Mouse (Mus musculus) T-helper 17 cell (primary cell): ENCODE measurements around the gene Dpy19l1.

Experiments used
- in situ Hi-C, 2 experiments: fragments of 300-600 bp; cut with MboI, MseI; formaldehyde crosslinking; loops; 1 replicate in 1 of 2; 2 replicates in 1 of 2; pipeline ENCODE4 v1.15.1; 2025; ENCODE audit warnings: high pct_unique_total_duplicates in 2 of 2

The Dpy19l1 gene

DNA sequence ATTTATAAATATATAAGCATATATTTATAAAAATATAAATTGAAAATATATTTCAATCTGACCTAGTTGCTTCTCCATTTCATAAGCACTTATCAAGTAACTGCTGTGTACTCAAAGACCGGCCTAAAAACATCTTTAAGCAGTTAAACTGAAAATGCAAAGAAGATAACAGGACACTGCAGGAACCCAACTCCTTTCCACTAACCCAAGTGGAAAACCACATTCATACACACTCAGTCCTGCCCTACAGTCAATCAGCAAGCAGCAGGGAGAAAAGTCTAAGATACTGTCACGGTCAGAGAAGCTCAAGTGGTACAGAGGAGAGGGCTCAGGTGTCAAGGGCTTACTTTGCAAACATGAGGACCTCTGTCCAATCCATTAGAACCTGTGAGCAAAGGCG is 30.4 kb downstream of the Dpy19l1 start:
- in situ Hi-C loops: no loop called here

- in situ Hi-C loops: no loop called here
Measured at GRCm38 (mm10) chr9:24470166-24470565, 32.8 kb downstream of the Dpy19l1 start.

- in situ Hi-C loops: no loop called here
Measured at GRCm38 (mm10) chr9:24467186-24467585, 35.8 kb downstream of the Dpy19l1 start.

- in situ Hi-C loops: no loop called here
Measured at GRCm38 (mm10) chr9:24466649-24467048, 36.3 kb downstream of the Dpy19l1 start.

DNA sequence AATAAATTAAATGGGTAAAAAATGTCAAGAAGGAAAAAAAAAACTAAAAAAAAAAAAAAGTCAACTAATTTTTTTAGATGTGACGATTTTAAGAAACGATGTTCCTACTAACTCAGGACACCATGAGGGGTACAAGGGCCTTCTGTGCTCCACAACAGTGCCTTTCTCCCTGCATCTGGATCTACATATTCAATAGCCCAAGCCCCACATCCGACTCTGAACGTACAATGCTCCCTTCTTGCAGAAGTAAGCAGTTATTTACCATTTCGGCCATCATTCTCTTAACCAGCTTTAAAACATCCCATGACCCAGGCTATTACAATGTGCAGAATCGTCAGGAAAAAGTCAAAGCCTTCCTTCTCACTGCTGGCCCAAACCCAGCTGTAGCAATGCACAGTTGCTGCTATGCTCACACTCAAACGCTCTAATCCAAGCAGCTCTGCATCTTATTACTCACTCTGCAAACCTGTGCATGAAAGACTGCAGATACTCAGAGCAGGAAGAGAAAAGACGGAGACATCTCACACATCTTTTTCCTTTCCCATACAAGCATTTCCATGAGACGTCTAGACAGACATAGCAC is 41.5 kb downstream of the Dpy19l1 start:
- in situ Hi-C loops: no loop called here

DNA sequence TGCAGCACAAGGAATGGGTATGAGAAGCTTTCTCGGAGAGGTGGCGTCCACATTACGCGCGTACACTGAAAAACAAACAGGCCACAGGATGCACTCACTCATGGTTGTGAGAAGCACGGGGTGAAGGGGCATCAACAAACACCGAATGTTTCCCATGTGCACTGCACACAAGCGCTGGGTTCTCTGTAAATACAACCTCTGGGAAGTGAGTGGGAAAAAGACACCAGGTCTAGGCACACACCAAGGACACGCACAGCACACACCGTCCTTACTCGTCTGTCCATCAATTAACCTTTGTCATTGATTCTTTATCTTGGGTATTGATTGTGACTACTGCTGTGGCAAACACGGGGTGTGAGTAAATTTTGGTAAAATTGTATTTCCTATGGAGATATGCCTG is 49.1 kb downstream of the Dpy19l1 start:
- in situ Hi-C loops: loop anchor here in 1 of 2 experiments (5.0 kb wide), 1 partner anchor 58 kb away; no protein-coding TSS in a partner anchor

GRCm38 (mm10) chr9:24450976-24451375 is 52.0 kb downstream of the Dpy19l1 start:
- in situ Hi-C loops: loop anchor here in 1 of 2 experiments (5.0 kb wide), 1 partner anchor 61 kb away; no protein-coding TSS in a partner anchor

GRCm38 (mm10) chr9:24450524-24450923 is 52.4 kb downstream of the Dpy19l1 start:
- in situ Hi-C loops: loop anchor here in 1 of 2 experiments (5.0 kb wide), 1 partner anchor 62 kb away; no protein-coding TSS in a partner anchor

DNA sequence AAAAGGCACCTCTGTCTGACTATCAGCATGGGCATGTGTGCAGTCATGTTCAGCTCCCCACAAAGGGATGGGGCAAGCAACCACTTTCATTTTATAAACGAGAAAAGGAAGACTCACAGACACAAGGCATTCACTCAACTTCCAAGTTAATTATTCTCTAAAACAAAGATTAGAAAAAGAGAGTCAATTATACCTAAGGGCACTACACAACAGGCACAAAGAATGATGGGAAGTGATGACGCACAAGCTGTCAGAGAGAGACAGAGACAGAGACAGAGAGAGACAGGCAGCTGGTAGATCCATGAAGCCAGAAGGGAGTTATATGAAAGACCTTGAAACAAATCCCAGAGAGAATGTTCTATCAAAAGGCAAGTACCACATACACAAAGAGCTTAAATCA is 68.0 kb downstream of the Dpy19l1 start:
- in situ Hi-C loops: no loop called here

DNA sequence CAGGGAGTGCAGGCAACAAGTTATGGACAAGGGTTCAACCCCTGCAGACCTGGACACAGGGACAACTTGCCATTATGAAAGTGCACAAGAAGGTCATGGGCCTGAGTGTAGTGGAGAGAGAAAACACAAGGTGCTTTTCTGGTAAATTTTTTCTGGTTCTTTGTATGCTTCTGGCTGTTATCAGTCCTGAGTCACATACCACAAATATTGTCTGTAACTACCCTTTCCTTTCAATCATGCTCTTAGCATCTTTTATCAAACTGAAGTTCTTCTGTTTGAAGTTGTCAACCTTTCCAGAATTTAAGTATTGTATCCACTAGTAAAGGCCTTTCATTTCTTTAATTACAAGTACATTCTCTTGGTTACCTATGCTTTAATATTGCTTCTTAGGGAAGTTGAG is 73.2 kb downstream of the Dpy19l1 start:
- in situ Hi-C loops: no loop called here

GRCm38 (mm10) chr9:24425679-24426078 is 77.3 kb downstream of the Dpy19l1 start:
- in situ Hi-C loops: no loop called here

GRCm38 (mm10) chr9:24423241-24423640 is 79.7 kb downstream of the Dpy19l1 start:
- in situ Hi-C loops: no loop called here

DNA sequence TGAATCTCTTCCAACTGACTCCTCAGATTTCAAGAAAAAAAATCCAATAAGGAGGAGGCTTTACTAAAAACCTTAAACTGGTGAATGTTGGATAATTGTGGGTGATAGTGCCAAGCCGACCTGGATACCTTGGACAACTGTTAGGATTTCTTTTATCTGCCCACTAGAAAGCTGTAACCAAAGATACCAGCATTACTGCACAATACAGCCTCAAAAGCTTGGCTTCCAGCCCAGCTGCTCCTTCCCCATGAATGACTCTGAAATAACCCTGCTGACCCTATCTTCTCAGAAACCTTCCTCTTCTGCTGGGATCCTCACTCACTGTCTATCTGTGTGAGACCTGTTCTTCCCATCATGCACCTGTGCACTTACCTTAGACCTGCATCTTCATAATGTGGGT is 81.1 kb downstream of the Dpy19l1 start:
- in situ Hi-C loops: no loop called here

DNA sequence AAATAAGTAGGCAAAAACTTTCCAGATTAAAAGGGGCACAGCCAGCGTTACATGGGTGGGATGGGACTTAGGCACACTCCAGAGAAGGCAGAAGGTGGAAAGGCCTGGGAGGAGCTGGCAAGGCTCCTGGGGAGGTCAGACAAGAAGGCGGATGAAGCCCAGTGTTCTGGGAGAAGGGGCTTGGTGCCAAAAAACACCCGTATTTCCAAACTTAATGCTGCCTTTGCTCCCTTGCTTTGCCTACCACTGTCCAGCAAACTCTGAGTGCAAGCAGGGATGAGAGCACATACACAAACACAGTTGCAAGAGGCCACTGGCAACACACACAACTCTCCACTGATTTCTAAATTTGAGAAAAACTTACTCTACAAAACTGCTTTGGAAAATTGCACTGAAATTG is 81.7 kb downstream of the Dpy19l1 start:
- in situ Hi-C loops: no loop called here

- in situ Hi-C loops: no loop called here
Measured at GRCm38 (mm10) chr9:24420144-24420543, 82.8 kb downstream of the Dpy19l1 start.

- in situ Hi-C loops: no loop called here
Measured at GRCm38 (mm10) chr9:24418281-24418680, 84.7 kb downstream of the Dpy19l1 start.

GRCm38 (mm10) chr9:24411483-24411882 is 91.5 kb downstream of the Dpy19l1 start:
- in situ Hi-C loops: no loop called here

- in situ Hi-C loops: no loop called here
Measured at GRCm38 (mm10) chr9:24410439-24410838, 92.5 kb downstream of the Dpy19l1 start.

DNA sequence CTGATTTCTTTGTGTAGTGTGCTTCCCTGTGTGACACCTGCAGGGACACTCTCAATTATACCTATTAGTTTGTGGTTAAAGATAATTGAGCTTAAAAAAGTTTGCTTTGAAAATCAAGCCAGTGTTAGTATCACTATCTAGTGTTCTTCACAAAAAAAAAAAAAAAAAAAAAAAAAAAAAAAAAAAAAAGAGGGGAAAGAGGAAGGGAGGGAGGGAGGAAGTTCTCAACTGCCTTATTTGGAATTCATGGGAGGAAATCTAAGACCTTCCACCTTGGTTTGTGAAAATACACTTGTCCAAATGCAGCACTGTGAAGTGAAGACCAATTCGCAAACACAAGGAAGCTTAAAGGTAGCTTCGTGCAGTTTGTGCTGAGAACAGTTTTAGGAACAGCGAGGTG is 94.9 kb downstream of the Dpy19l1 start:
- in situ Hi-C loops: no loop called here

DNA sequence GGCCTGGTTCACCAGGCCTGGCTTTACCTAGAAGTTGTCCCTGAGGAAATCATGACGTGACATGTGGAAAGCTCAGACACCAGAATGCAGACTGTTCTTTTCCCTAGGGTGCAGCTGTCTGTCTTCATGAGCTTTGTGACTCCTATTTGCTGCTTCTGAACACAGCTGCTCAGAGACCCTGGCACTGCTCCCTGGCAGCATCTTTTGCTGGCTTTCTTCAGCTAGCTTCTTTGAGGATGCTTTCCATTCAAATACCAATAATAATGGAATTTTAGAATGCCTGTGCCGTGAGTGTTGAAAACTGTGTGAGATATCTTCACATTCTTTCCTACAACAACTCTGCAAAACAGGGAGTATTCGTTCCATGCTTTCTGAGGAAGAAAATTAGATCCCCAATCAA is 108.8 kb downstream of the Dpy19l1 start:
- in situ Hi-C loops: no loop called here

DNA sequence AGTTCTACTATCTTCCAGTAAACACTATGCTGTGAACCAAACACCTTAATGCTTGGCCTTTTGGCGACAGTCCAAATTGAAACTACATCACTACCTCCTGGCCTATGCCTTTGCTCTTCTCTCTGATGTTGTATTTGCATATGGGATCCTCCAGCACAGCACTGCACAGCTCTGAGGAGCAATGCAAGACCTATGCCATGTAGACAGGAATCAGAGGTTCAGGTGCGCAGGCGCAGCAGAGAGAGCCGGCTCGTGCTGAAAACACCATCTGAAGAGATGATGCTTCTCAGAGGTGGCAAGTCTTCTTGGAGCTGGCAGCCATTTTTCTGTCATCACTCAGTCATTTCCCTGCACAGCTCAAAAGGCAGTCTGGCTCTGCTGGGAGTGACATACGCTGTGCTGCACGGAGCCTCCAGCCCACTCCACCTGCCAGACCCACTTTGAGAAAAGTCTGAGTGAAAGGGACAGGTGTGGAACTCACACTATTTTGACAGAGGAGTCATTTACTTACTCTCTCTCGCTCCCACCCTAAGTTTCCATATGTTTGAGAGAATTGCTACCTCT is 112.1 kb downstream of the Dpy19l1 start:
- in situ Hi-C loops: no loop called here

- in situ Hi-C loops: no loop called here
Measured at GRCm38 (mm10) chr9:24387230-24387629, 115.7 kb downstream of the Dpy19l1 start.

DNA sequence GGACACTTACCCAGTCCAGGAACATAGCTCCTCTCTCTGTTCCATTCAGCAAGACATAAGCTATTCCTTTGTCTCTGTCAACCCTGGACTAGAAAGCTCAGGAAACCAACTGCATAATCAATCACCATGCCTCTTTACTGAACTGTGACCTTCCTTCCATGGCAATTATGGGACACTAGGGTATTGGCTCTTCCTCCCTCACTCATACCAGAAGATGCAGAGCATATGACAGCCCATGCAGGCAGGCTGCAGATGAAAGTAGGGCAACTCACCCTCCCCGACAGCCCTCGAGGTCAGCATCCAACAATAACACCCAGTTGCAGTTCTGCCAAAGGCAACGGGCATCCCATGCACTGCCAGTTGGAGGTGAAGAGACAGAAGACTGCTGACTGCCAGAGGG is 123.6 kb downstream of the Dpy19l1 start:
- in situ Hi-C loops: no loop called here

- in situ Hi-C loops: no loop called here
Measured at GRCm38 (mm10) chr9:24378848-24379247, 124.1 kb downstream of the Dpy19l1 start.
